Mouse (Mus musculus) midbrain, embryonic 13.5 days (tissue): ENCODE results near the gene Itgad. TPM values are rescaled to one million over a fixed set of nuclear protein-coding genes. Genes with fewer than 3 reads are reported as not detected.

Experiments used
- ATAC-seq: fragments of 200-750 bp; cut with Nextera tagmentation; 2 replicates; pipeline ENCODE4 v1.8.0; 2017; ENCODE audit warnings: mild to moderate bottlenecking, moderate TSS enrichment, moderate library complexity
- H3K27ac ChIP-seq: fragments of 300-500 bp; sonication (generic); 2 replicates; pipeline ENCODE4 v1.5.1; 2015; ENCODE audit warnings: inconsistent platforms, mild to moderate bottlenecking, moderate library complexity
- H3K27me3 ChIP-seq: fragments of 300-500 bp; sonication (generic); 2 replicates; pipeline ENCODE4 v1.6.1; 2015; ENCODE audit warnings: mild to moderate bottlenecking, inconsistent platforms
- H3K36me3 ChIP-seq: fragments of 300-500 bp; sonication (generic); 2 replicates; pipeline ENCODE4 v1.6.1; 2015; ENCODE audit warnings: mild to moderate bottlenecking, inconsistent platforms
- H3K4me1 ChIP-seq: fragments of 300-500 bp; sonication (generic); replicated peaks from 2 replicates; pipeline ENCODE4 v1.6.1; 2015; ENCODE audit warnings: inconsistent platforms
- H3K4me2 ChIP-seq: fragments of 300-500 bp; sonication (generic); replicated peaks from 2 replicates; pipeline ENCODE4 v1.6.1; 2015; ENCODE audit warnings: moderate library complexity, mild to moderate bottlenecking, inconsistent platforms
- H3K4me3 ChIP-seq: fragments of 300-500 bp; sonication (generic); replicated peaks from 2 replicates; pipeline ENCODE4 v1.5.1; 2015; ENCODE audit warnings: mild to moderate bottlenecking, inconsistent platforms
- H3K9ac ChIP-seq: fragments of 300-500 bp; sonication (generic); replicated peaks from 2 replicates; pipeline ENCODE4 v1.6.1; 2015; ENCODE audit warnings: mild to moderate bottlenecking, inconsistent platforms
- H3K9me3 ChIP-seq: fragments of 300-500 bp; sonication (generic); 2 replicates; pipeline ENCODE4 v1.6.1; 2016; ENCODE audit warnings: mild to moderate bottlenecking, inconsistent platforms
- WGBS: fragments of 180-500 bp; shearing (Covaris S2); methylation state at CpG from one replicate; pipeline ENCODE4 v1.1.7; 2015; 5-methylcytosine and 5-hydroxymethylcytosine counted together
- polyA plus RNA-seq: library from polyadenylated mRNA; unstranded; fragments of >200 nt; fragmentation: Nextera tagmentation; extraction: Ambion mirVana; gene quantifications from 2 replicates; pipeline ENCODE4 v1.2.1, GENCODE M21; 2015

Itgad gene
- 0.05 TPM in 1 of 2 replicates, not detected in the other for polyA plus RNA-seq

DNA sequence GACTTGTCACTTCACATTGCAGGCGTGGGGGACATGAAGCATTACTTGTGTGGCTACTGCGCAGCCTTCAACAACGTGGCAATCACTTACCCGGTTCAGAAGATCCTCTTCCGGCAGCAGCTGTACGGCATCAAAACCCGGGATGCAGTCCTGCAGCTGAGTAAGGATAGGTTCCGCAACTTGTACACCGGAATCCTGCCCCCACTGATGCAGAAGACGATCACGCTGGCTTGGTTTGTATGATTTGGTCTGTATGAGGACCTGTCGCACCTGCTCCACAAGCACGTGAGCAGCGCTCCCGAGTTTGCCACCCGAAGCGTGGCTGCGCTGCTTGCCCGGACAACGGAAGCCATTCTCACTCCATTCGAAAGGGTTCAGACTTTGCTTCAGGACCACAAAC, at the start of gene Itgad:
TSS of gene Itgad (plus strand) at position 301 of the 400 bp plus-strand sequence.
- H3K9me3 ChIP-seq: no peaks in the 10 kb centered on the region
- no peaks in the 10 kb centered on the region for H3K36me3 ChIP-seq
- H3K9ac ChIP-seq: no peak within 1 kb of the TSS; the same call in 1 of the 2 replicates
- H3K27me3 ChIP-seq: no peaks in the 10 kb centered on the region
- H3K27ac ChIP-seq: no peak within 1 kb of the TSS
- H3K4me1 ChIP-seq: no peaks in the 10 kb centered on the region
- no peak for ATAC-seq
- WGBS: 95% methylated on average over 21 of the region's 21 CpGs
- no peak within 1 kb of the TSS for H3K4me2 ChIP-seq
- no peak within 1 kb of the TSS for H3K4me3 ChIP-seq

DNA sequence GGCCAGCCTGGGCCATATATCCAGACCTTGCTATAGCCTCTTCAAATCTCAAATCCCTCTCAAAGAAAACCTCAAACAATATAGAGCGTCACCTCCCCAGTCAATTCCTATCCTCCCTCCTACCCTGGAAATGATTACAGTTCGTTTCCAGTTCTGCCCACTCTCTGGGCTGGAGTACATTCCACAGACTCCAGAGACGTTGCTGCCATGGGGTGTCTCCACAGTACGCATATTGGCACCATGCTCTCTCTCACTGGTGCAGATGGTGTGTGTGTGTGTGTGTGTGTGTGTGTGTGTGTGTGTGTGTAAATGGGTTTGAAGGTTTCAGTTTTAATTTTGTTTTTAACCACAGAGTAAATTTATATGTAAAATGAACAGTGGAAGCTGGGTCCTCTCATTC, 48.9 kb upstream of the Itgad start:
- no peak for ATAC-seq
- no peaks in the 10 kb centered on the region for H3K27me3 ChIP-seq
- no peak overlapping the region for H3K27ac ChIP-seq
- WGBS: 69% methylated on average over 4 of the region's 4 CpGs
- no peak overlapping the region for H3K4me3 ChIP-seq
- H3K9ac ChIP-seq: no peak overlapping the region
- no peaks in the 10 kb centered on the region for H3K4me1 ChIP-seq
- H3K9me3 ChIP-seq: no peaks in the 10 kb centered on the region
- no peak overlapping the region for H3K4me2 ChIP-seq
- no peaks in the 10 kb centered on the region for H3K36me3 ChIP-seq

DNA sequence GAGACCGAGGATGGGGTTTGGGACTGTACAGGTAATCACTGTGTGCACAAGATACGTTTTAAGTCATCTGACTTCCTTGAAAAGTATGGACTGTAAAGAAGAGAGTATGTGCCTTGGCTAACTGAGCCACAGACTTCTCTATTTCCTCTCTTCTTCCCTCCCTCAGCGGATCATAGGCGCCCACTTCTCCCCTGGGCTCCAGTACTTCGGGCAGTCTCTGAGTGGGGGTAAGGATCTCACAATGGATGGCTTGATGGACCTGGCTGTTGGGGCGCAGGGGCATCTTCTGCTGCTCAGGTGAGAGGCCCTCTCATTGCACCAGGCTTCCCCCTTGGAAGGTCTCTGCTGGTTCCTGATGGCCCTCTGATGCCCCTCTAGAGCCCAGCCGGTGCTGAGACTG, 46.7 kb upstream of the Itgad start:
- no peak overlapping the region for H3K4me3 ChIP-seq
- H3K36me3 ChIP-seq: no peaks in the 10 kb centered on the region
- no peak overlapping the region for H3K4me2 ChIP-seq
- WGBS: 93% methylated on average over 7 of the region's 7 CpGs
- H3K27me3 ChIP-seq: no peaks in the 10 kb centered on the region
- H3K27ac ChIP-seq: no peak overlapping the region
- ATAC-seq: no peak
- H3K9me3 ChIP-seq: no peaks in the 10 kb centered on the region
- H3K9ac ChIP-seq: no peak overlapping the region
- no peaks in the 10 kb centered on the region for H3K4me1 ChIP-seq

DNA sequence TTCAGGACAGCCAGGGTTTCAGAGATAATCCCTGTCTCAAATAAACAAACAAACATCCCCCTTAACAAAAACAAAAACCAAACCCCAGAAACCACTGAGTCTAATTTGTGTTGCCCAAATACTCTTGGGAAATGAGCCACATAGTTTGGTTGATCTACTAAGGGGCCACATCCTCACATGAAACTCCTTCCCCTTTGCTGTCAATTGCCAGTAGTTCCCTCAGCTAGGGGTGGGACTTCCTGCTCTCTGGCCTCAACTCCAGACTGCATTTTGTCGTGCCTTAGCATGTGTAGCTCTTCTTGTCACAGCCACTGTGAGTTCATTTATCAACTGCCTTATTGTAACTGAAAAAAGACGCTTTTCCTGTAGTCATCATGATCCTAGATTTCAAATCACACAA, 43.9 kb upstream of the Itgad start:
- Histone ChIP-seq H3K4me2 (no peak overlapping the region), H3K36me3 (no peaks in the 10 kb centered on the region), H3K9ac (no peak overlapping the region), H3K4me3 (no peak overlapping the region), H3K27me3 (no peaks in the 10 kb centered on the region), H3K4me1 (no peaks in the 10 kb centered on the region), H3K9me3 (no peaks in the 10 kb centered on the region), H3K27ac (no peak overlapping the region)
- 83% methylated on average over 2 of the region's 2 CpGs for WGBS
- ATAC-seq: no peak

DNA sequence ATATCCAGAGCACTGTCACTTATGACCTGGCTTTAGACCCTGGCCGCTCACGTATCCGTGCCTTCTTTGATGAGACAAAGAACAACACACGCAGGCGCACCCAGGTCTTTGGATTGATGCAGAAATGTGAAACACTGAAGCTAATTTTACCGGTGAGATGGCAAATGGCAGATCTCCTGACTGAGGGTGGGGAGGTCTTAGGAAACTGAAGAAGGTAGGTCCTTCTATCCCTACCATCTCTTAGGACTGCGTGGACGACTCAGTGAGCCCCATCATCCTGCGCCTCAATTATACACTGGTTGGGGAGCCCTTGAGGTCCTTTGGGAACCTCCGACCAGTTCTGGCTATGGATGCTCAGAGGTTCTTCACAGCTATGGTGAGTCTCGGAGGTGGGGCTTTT, 42.0 kb upstream of the Itgad start:
- Histone ChIP-seq H3K9ac (no peak overlapping the region), H3K36me3 (no peaks in the 10 kb centered on the region), H3K4me2 (no peak overlapping the region), H3K27me3 (no peaks in the 10 kb centered on the region), H3K4me3 (no peak overlapping the region), H3K4me1 (no peaks in the 10 kb centered on the region), H3K9me3 (no peaks in the 10 kb centered on the region), H3K27ac (no peak overlapping the region)
- WGBS: 94% methylated on average over 11 of the region's 11 CpGs
- no peak for ATAC-seq

DNA sequence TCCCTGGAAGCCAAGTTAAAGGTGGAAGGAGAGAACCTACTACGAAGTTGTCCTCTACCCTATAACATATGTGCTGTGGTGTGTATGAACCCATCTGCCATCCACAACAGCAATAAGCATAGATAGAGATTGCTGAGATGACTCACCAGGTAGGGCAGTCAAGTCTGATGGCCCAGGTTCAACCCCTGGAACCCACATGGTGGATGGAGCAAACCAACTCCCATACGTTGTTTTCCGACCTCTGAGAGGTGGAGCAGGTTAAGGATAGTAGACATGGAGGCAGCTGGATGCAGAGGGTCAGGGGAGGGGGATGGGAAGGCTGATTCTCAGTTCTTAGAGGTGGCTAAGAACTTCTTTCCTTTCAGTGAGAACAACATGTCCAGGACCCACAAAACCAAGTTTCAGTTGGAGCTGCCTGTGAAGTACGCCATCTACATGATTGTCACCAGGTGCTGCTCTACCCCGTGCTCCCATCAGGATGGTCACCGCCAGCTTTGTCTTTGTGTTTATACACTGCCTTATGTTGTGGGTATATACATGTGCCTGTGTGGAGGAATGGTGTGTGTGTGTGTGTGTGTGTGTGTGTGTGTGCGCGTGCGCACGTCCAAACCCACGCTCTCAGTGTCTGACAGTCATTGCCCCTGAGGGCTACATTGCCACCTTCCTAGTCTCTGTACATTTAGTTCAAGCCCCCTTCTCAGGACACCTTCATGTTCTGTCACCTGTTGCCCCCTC, 39.6 kb upstream of the Itgad start:
- no peaks in the 10 kb centered on the region for H3K36me3 ChIP-seq
- H3K9ac ChIP-seq: no peak overlapping the region
- no peak overlapping the region for H3K27ac ChIP-seq
- H3K9me3 ChIP-seq: no peaks in the 10 kb centered on the region
- no peak overlapping the region for H3K4me2 ChIP-seq
- no peak overlapping the region for H3K4me3 ChIP-seq
- no peaks in the 10 kb centered on the region for H3K4me1 ChIP-seq
- no peak for ATAC-seq
- 94% methylated on average over 11 of the region's 11 CpGs for WGBS
- H3K27me3 ChIP-seq: no peaks in the 10 kb centered on the region

DNA sequence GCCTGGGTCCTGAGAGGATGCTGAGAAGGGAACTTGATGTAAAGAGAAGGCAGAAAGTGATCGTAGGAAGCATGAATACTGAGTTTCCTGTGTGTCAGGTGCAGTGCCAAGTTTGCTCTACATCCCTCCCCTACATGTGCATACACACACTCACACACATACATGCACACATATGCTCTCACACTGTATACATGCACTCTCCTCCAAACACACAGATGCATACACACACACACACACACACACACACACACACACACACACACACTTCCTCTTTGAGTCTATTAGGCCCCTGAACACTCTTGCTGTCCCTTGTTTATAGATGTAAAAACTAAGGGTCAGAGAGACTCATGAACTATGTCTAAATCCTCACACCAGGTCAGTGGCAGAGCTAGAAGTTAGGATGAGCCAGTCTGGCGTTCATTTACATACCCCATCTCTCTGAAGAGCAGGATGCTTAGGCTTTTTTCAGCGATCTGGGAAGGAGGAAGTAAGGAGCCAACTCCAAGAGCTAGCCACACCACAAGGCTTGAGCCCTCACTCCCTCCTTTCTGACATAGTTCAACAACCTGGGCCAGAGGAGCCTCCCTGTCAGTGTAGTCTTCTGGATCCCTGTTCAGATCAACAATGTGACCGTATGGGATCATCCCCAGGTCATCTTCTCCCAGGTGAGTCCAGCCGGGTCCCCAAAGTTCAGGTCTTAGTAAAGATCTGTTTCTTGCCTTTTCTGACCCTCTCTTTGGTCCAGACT, 38.8 kb upstream of the Itgad start:
- Histone ChIP-seq H3K36me3 (no peaks in the 10 kb centered on the region), H3K9me3 (no peaks in the 10 kb centered on the region), H3K27ac (no peak overlapping the region), H3K4me3 (no peak overlapping the region), H3K27me3 (no peaks in the 10 kb centered on the region), H3K4me1 (no peaks in the 10 kb centered on the region), H3K9ac (no peak overlapping the region), H3K4me2 (no peak overlapping the region)
- no peak for ATAC-seq
- WGBS: 79% methylated on average over 5 of the region's 5 CpGs

DNA sequence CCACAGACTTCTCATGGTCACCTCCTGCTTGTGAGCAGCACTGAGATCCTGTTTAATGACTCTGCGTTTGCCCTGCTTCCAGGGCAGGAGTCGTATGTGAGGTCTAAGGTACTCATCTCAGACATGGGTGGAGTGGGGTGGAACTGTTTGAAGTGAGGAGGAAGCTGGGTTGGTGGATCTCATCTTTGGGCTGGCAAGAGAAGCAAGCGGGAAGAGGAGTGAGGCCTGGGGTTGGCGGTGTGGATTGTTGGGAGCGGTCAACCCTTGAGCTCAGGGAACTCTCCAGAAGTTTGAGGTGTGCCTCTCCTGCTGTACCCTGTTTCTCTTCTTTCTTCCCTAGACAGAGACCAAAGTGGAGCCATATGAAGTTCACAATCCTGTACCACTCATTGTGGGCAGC, 37.8 kb upstream of the Itgad start:
- Histone ChIP-seq H3K9me3 (no peaks in the 10 kb centered on the region), H3K4me2 (no peak overlapping the region)
- ATAC-seq: no peak

DNA sequence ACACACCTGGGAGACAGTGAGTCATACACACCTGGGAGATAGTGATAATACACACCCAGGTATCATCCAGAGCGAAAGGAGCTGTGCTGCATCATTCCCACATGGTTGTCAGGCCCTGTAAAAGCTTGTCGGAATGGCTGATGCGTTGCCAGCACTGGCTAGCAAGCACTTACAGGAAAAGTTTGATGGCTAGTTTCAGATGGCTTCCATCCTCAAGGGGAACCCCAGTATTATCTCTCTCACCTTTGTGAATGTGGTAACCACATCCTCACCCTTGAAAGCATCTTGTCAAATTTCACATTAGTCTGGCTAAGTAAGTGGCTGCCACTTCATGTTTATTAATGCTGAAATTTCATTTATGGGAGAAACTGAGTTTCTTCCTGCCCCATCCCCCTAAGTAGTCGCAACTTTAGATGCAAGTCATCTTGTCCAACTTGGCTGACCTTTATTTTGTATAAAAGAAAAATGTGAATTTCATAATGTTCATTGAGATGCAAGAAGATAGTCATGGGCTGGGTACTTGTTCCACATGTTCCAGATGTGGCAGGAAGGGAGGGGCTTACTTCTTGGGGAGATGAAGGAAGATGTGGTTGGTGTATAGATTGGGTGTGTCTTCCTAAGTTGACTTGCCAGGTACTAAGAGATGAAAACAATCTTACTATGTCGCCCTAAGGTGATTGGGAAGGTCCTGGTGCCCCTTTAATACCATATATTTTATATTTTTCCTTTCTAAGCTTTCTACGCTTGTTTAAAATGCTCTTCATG, 34.3 kb upstream of the Itgad start:
- no peak overlapping the region for H3K4me3 ChIP-seq
- H3K4me1 ChIP-seq: no peaks in the 10 kb centered on the region
- no peaks in the 10 kb centered on the region for H3K36me3 ChIP-seq
- no peak overlapping the region for H3K9ac ChIP-seq
- 86% methylated on average over 6 of the region's 6 CpGs for WGBS
- no peak overlapping the region for H3K27ac ChIP-seq
- H3K4me2 ChIP-seq: no peak overlapping the region
- H3K27me3 ChIP-seq: no peaks in the 10 kb centered on the region
- ATAC-seq: no peak
- H3K9me3 ChIP-seq: no peaks in the 10 kb centered on the region

More for the DNA sequence above, 37.8 kb upstream of the Itgad start:
- Histone ChIP-seq H3K36me3 (no peaks in the 10 kb centered on the region), H3K4me3 (no peak overlapping the region), H3K27ac (no peak overlapping the region), H3K9ac (no peak overlapping the region), H3K27me3 (no peaks in the 10 kb centered on the region), H3K4me1 (no peaks in the 10 kb centered on the region)
- WGBS: 93% methylated on average over 5 of the region's 5 CpGs

DNA sequence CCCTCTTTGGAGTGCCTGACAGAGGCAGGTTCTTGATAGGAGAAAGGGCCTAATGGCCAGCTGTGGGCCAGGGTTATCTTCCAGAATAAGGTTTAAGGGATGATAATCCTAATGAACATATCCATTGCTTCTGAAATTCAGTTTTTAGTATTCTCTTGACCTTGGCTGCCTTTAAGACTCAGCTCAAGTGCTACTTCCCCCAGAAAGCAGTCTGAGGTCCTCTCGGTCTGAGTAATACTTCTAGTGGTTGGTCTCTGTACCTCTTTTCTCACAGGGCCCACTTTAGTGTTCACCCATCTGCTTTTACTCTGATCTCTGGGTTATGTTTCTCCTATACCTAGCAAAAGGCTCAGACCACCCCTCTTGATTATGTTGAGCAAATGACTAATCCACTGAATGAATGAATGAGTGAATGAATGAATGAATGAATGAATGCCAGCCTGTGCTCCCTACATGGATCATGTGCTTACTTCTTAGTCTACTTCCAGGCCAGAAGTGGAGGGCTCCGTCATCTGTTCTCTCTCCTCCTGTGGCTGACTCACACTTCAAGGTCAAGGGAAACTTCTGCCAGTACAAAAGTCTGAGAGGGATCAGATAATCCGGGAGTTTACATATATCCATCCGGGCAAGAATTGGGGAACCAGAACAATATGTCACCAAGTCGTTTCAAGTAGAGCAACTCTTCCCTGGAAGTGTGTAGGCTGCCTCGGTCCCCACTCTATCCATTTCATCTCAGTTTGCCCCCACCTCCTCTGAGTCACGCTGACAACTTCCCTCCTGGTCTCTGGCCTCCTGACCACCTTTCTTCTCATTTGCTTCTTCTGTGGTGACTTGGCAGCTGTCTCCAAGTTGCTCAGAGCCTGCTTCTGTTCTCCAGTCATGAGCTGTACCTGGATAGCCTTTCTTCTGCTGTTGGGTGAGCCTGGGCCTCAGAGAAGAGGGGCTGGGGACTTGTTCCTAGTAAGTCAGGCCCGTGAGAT, 25.1 kb upstream of the Itgad start, which contains the start of gene Itgax:
TSS of gene Itgax (plus strand) at position 807 of the 980 bp plus-strand sequence.
- ATAC-seq: no peak
- Histone ChIP-seq H3K27ac (no peak within 1 kb of the TSS), H3K4me1 (no peaks in the 10 kb centered on the region), H3K27me3 (no peaks in the 10 kb centered on the region), H3K9ac (no peak within 1 kb of the TSS), H3K4me2 (no peak within 1 kb of the TSS), H3K36me3 (no peaks in the 10 kb centered on the region), H3K4me3 (no peak within 1 kb of the TSS), H3K9me3 (no peaks in the 10 kb centered on the region)
- 85% methylated on average over 8 of the region's 8 CpGs for WGBS

DNA sequence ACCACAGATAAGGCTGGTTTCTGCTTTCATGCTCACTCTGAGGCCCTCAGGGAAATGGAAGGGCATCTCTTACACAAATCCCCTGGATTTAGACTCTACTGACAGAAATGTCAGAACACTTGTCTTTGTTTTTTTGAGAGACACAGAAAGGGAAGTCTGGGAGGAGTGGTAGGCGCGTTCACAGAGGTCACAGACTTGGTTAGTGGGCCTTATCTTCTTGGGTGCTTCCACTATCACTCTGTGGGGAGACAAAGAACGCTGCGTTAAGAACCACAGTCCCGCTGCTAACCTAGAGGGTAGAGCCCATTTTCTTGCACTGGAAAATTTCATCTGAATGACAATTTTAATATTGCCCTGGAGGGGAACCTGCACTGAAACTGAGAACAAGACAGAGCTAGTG, 22.0 kb upstream of the Itgad start:
- no peaks in the 10 kb centered on the region for H3K9me3 ChIP-seq
- ATAC-seq: no peak
- no peak overlapping the region for H3K27ac ChIP-seq
- no peaks in the 10 kb centered on the region for H3K27me3 ChIP-seq
- 96% methylated on average over 5 of the region's 5 CpGs for WGBS
- H3K4me2 ChIP-seq: no peak overlapping the region
- H3K4me1 ChIP-seq: no peaks in the 10 kb centered on the region
- no peak overlapping the region for H3K4me3 ChIP-seq
- H3K9ac ChIP-seq: no peak overlapping the region
- H3K36me3 ChIP-seq: no peaks in the 10 kb centered on the region
